Mouse (Mus musculus) thymus, adult 2 months (tissue): ENCODE data around the gene Gatb.

Source experiments
- CTCF ChIP-seq: fragments of 200-500 bp; IDR thresholded peaks from 2 replicates; pipeline ENCODE4 v1.5.1; 2012; ENCODE audit warnings: mild to moderate bottlenecking, control low read depth, low read length, moderate library complexity, borderline replicate concordance; ENCODE audit not compliant: control insufficient read depth, poor library complexity, insufficient read depth; ENCODE audit errors: extremely low read depth
- POLR2A ChIP-seq: fragments of 200-500 bp; IDR thresholded peaks from 2 replicates; pipeline ENCODE4 v1.6.1; 2012; ENCODE audit warnings: mild to moderate bottlenecking, low read length, control low read depth, moderate library complexity; ENCODE audit not compliant: control insufficient read depth, poor library complexity, insufficient read depth; ENCODE audit errors: extremely low read depth

DNA sequence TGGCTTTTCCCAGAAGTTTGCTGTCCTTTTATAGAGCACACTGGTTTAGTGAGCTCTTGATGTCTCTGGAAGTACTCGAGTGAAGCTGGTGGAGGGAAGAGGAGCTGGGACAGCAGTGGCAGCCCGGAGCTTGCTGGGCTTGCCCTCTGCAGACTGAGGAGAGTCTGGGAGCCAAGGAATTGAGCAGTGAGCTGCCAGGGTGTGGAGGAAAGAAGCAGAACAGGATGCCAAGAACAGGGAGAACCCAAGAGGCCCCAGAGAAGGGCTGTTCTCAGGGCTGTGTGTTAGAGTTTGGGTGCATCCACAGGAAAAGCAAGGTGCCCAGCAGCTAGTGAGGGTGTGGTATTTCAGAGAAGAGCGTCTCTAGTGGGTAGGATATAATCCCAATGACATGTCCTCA lies 67.8 kb downstream of the Gatb start:
- TF ChIP-seq CTCF = no peak
- no peak for TF ChIP-seq POLR2A
